Mouse (Mus musculus) thymus, postnatal 25 days (tissue): Measurements from ENCODE around the gene 1700023F06Rik.
A peak's percentile ranks its signal among the peaks of the same experiment; 100 is the strongest.

Experiments used
- DNase-seq: peaks from one replicate; pipeline ENCODE4 v3.0.0; 2022

Gene 1700023F06Rik

DNA sequence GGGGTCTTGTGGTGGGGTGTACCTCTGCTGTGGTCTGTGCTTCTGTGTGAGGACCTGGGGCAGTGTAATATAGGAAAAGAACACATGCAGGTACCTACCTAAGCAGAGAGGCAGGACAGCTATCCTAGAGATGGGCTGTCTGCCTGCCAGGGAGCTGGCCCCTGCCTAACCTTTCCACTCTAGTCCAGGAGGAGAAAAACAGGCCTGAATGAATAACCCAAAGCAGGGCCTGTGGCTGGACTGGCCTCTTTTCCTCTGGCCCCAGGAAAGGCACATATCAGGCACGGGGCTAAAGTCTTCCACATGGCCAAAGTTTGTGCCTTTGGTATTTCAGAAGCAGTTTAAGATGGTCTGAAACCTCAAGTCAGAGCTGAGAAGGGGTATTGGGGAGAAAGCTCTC lies 27.9 kb downstream of the 1700023F06Rik start:
- no peak for DNase-seq

DNA sequence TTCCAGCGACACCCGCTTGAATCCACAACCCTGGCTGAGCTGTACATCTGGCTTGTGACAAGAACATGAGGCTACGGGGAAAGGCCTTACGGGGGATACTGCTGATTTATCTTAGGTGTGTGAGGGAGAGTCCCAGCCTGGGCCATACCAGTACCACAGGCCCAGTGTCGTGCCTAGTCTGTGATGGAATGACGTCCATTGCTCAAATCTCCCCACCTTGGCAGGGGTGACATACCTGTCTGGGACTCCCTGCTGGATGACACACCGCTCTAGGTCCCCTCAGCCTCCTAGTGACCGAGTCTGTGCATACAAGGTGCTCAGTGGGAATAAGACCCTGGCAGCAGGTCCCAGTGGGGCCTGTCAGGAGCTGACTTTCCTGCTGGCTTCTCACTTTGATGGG lies 29.6 kb downstream of the 1700023F06Rik start:
- no peak for DNase-seq

DNA sequence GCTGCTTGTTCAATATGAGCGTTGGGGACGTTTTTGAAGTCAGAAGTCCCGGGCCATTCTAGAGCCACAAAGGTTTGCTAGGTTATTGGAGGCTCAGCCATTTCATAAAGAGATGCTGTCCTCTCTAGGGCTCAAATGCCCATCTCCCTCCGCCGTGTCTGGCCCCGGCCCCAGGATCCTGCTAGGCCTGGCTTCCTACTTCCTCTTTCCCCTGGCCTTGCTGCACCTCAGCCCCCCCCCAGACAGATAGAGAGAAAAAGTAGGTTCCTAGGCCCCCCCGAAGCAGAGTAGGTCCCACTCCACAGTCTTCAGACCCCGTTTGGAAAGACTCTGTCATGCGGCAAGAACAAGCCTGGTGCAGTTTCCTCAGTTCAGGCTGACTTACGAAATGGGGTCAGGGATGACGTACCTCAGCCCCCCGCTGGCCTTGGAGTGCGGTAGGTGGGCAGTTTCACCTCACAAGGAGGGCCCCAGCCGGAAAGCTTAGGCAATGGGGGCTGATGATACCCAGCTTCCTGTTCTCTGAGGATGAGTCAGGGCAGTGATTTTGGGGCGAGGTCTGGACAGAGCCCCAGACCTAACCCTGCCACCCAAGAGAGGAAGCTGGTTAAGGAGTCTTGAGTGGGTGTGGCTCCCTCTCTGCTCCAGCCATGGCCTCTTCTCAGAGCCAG lies 30.4 kb downstream of the 1700023F06Rik start:
- no peak for DNase-seq

DNA sequence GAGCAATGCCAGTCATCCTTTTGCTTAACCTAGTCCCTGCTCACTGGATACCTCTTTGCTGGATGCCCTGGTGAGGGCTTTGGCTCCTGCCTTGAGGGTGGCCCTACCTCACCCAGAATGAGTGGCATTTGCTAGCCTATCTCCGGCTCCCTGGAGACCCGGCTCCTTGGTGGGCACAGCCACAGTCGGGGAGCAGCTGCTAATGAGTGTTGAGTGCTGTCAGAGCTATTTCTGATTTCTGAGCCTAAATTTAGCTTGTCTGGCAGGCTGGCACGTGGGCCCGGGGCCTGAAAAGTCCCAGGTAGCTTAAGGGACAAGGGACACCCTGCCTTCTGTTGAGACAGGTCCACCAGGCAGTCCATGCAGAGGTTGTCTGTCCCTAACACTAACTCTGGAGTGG lies 31.1 kb downstream of the 1700023F06Rik start:
- no peak for DNase-seq

DNA sequence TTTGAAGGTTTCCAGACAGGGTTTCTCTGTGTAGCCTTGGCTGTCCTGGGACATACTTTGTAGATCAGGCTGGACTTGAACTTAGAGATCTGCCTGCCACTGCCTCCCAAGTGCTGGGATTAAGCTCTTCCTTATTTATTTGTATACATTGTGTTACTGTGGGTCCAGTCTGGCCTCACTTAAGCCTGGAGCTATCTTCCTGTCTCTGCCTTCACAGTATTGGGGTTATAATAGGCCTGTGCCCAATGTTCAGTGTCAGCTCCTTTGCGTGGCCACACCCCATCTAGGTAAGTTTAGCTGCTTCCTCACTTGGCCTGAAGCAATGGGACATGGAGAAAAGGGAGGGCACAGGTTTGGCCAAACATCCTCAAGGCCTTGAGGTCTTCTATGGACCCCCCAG lies 31.8 kb downstream of the 1700023F06Rik start:
- DNase-seq, result no peak

DNA sequence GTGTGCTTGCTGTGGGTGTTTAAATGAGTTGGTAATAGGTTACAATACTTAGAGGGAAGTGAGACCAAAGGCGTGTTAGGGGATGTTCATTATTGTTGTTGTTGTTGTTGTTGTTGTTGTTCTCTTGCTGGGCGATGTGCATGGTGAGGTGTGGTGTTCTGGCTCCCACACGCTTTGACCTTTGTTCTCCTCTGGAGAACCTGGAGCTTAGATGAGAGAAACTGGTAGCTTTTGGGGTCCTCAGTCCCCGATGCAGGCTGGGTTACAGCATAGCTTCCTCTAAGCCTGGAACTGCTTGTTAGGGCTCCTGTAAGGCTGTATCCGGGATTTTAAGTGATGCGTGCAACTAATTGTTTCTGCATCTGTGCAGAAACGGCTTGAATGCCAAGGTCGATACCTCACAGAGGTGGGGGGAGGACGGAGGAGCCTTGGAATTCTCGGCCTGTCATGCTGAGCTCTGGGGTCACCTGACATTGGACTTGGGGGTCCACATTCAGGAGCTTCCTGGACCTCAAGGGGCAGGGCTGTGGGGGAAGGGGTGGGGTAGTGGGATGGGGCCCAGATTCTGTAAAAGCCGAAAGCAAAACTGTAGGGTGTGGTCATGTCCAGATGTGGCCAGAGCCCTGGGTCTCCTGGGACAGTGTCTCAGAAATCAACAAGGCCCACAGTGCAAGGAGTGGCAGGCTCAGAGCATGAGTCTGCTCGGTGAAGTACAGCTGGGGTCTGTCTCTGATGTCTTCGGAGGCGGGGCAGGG lies 32.5 kb downstream of the 1700023F06Rik start:
- DNase-seq, result peak; percentile 36

DNA sequence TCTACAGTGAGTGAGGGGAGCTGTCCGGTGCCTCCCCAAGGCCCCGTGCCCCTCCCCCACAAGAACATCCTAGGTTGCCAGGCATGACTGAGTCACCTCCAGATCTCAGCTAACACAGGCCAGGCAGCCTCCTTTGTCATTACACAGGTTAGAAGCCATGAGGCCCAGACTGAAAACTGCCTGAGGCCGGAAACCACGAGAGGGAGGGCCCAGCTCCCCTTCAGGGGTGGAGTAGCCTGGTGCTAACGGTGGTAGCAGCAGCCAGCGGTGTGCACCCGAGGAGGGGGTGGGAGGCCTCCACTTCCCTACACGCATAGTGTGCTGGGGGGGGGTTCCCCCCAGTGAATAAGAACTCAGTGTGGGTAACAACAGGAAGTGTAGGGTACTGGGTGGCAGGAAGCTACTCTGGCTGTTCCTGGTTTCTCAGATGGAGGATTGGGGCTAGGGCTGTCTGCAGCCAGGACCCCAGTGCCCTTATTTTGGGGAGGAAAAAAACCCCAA lies 33.4 kb downstream of the 1700023F06Rik start:
- peak; percentile 93 for DNase-seq

DNA sequence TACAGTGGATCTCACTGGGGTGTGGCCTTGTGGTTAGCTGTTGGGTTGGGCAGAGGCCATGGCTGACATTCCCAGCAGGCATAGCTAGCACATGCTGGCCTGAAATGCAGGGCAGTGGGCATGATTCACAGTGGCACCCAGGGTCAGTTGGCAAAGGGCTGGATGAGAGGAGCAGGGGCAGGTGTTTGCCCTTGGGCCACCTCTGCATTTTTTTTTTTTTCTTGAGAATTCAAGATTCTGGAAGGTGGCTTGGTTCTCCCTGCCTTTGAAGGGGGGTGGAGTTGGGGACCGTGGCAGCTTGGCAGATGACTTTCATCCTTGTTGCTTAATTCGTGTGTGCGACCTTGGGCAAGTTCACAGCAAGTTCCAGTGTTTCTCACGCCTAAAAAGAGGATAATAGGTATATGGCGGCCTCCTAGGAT lies 33.9 kb downstream of the 1700023F06Rik start:
- DNase-seq, result peak; percentile 52

DNA sequence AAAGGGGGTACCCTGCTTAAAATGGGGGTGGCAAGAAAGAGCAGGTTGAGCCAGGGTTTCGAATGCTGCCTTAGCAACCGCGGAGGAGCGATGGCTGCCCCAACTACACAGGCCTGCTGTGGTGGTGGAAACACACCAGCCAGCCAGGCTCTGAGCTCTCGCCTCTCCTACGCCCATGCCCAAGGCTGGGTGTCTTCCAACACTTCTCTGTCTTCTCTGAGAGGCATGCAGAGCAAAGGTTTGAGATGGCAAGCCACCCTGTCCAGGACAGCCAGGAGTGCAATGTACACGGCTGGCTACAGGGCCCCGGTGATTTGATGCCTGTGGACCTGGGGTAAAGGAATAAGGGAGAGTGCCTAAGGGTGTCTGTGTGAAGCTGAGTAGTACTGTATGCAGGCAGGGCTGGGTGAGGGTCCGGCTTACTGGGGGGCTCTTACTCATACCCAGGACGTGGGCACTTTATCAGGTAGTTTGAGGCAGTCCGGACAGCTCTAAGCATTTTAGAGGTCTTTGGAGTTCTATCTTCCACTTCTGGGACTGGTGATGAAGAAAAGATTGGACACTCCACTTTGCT lies 34.5 kb downstream of the 1700023F06Rik start:
- peak; percentile 62 for DNase-seq

DNA sequence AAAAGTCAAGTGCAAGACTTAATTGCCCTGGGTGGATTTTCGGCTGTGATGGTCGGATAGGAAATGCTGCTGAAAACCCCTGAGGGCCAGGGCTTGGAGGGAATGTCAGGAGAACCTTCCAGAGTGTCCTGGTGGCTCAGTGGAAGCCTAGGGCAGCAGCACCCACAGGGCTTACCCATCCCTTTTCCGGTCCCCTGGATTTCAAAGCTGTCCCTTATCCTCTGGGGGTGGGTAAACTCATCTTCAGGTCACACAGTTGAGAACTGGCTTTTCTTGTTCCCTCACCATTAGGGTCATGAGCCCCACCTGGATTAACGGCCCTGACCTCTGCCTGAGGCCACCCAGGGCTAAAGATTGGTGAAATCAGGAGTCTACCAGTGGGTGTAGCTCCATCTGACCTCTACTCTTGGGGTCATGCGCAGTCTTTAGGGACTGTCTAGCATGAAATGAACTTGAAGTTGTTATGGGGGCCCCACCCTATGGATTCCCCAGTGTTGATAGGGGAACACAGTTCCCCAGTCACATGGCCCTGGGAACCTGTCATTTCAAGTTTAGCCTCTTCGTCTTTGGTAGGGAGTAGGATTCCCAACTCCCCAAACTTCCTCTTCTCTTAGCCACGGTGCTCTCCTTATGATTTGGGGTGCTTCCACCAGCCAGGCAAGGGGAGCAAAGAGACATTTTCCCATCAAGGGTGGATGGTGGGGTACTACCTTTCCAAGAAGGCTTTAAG lies 35.2 kb downstream of the 1700023F06Rik start:
- peak; percentile 29 for DNase-seq

DNA sequence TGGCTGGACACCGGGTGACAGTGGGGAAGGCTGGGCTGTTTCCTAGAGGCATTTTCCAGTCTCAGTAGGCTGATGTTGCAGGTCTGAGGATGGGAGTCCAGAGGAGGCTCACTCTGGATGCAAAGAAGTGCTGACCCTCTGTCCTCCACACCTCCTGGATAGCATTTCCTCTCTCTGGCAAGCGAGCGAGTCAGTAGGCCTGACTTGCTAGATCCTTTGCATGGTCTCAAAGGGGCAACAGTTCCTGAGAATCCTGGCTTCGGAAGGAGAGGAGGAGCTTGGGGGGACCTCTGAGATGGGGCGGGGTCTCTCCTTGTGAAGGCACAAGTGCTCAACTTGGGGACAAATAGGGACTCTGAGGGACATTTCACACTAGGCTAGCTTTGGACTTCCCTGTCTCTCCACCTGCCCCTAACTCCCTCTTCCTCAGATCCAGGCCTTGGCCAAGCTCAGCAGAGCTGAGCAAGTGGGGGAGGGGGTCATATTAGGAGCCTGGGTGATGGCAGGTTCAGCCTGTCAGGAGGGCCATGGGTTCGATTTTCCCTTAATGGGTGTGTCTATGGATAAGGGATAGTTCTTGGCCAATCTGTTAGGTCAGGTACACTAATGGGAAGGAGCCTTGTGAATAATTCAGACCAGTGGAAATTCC lies 35.8 kb downstream of the 1700023F06Rik start:
- DNase-seq, result peak; percentile 48

DNA sequence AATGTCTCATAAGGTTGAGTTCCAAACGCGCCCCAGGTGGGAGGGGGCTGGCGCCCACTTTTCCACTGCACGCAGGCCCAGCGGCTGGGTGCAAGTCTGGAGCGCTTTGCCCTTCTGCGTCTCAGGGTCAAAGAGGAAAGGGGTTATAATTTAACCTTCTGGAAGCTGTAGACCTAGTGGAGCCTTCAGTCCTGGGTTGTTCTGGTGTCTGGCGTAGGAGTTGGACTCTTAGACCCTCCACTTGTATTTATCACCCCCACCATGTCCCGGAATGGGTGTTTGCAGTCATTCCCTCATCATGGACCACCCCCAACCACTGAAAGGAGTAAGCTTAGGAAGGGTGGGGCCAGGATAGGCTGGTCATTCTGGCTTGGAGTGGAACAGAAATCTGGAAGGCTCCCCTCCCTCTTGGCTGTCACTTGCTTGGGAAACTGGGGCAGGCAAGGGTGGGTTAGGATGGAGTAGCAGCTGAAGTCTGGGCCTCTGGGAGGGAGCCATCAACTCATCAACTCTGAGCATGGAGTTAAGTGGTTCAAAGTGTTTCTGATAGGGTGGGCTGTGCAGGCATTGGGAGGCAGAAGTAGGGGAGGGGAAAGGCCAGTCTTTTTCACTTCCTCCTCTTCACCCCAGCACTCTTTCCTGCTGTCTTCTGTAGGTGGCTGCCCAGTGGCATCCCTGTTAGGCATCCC lies 36.5 kb downstream of the 1700023F06Rik start:
- DNase-seq, result peak; percentile 56

DNA sequence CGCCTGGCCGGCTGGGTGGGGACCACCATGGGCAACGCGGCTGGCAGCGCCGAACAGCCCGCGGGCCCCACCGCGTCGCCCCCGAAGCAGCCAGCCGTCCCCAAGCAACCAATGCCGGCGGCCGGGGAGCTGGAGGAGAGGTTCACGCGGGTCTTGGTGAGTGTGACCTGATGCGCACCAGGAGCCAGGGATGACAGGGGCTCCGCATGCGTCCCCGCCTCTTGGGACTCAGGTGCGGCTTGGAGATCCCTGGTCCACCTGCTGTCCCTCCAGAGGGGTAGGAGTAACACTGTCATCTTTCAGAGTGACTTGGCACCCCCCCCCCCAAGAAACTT lies 37.1 kb downstream of the 1700023F06Rik start:
- peak; percentile 59 for DNase-seq

DNA sequence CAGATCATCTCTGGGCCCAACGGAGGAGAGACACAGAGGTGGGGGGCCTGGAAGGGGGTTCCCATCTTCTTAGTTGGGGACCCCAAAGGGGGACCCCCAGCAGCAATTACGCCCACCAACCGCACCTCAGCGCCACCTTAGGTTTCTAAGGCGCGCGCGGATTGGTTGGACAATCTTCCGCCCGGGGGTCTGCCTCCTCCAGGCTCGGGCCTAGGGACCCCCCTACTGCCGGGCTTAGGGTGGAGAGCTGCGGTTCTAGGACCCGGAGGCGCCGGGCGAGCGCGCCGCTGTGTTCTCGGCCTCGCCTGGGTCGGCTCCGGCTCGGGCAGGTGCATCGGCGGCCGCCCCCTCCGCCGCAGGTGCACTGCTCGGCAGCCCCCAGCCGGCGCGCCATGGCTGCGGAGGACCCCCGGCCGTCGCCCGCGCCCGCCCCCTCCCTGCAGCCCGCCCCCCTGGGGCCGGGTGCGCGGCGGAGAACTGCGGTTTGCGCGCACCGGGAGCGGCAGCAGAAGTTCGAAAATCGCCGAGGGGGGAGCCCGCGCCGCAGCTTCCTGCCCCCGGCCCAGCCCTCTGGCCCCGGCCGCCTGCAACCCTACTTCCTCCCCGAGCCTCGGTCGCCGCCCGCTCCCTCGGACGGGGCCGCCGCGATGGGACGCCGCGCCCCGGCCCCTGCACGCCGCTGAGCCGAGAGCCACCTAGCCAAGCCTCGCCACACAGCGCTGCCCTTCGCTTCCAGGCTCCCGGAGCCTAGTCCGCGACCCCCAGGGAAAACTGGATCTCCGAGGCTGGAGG lies 37.7 kb downstream of the 1700023F06Rik start, which contains the start of gene Fmnl1:
Gene Fmnl1, plus strand, starts transcription at position 614 of the 792 bp plus-strand sequence.
- peak; percentile 89 for DNase-seq

DNA sequence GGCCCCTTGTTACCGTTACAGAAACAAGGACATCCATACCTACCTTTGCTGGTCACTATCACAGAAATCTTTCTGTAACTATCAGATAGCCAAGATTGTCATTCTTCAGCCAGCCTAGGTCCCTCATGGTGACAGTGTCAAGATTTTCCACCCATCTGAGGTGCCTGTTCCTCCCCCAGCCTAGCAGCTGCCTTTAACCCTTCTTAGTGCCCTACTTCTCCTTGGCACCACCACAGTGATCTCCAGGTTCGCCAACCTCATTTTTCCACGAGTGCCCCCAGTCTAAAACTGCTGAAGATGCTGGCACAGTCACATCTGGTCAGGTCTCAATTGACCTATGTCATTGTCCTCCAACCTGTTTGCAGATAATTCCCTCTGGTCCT lies 38.3 kb downstream of the 1700023F06Rik start:
- no peak for DNase-seq

DNA sequence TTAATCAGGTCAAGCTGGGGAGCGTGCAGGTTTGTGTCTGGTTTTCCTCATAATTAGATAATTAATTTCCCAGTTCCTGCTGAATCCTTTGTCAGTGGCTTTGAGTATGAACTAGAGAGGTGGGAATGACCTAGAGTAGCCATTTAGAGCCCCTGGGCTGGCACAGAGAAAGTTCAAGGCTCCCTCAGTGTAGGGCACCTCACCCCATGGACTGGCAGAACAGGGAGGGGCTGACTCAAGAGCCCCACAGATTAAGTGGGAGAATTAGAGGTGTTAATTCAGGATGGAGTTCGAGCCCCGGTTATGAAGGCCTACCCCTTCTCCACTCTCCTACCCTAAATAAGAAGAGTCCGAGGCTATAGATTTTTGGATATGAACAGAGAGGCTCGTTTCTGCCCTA lies 38.7 kb downstream of the 1700023F06Rik start:
- DNase-seq, result no peak

DNA sequence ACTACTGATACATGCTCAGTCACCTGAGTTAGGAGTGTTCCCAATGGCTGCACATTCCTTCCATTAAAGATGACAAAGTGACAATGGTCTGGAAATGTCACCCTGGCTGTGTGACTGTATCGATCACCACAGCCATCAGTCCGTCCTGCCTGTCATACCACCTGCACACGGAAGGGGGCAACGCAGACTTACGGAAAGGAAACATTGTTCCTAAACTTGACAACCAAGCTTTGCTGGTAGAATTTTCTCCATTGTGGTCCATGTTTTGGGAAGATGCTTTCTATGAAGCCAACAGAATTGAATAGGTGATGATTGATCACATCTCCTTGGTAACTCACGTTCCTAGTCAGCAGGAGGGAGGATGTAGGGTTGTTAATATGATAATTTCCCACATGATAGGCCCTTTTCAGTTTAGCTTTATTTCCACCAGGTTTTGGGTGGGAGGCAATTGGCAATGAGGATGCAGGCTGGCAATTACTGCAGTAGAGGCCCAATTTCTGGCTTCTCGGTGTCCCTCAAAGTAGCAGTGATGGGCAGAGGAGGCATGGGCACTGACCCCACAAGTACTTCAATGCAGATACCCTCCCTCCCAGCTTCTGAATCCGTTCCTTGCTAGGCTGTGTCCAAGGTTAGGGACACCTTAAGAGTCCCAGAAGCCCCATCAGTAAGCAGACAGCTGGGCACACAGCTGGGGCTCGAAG lies 39.5 kb downstream of the 1700023F06Rik start:
- peak; percentile 85 for DNase-seq

DNA sequence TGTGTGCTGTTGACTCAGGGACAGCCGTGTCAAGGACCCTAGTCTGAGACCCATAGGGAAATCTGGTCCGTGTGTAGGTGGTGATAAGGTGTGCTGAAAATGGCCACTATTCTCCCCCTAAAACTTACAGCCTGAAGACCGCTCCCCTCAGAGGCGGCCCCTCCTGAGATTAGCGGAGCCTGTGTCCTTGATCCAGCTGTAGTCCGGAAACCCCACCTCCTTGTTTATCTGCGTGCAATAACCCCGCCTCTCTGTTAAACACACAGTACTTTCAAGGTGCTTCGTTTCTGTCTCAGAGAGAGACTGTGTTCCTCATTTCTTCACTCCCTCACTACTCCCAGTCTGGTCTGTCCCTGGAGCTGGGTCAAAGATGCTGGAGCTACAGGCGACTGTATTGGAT lies 44.0 kb downstream of the 1700023F06Rik start:
- DNase-seq, result peak; percentile 49

DNA sequence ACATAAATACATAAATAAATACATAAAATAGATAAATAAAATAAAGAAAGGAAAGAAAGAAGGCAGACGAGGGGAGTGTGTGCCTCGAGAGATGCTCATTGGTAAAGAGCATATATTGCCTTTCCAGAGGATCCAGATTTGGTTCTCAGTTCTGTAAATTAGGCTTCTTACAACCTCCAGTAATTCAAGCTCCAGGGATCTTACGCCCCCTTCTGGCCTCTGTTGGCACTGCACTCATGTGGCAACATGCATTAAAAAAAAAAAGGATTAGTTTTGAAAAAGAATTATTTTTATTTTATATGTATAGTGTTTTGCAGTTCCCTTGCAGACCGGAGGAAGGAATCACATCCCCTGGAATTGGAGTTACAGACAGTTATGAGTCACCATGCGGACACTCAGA lies 46.2 kb downstream of the 1700023F06Rik start:
- peak; percentile 42 for DNase-seq

DNA sequence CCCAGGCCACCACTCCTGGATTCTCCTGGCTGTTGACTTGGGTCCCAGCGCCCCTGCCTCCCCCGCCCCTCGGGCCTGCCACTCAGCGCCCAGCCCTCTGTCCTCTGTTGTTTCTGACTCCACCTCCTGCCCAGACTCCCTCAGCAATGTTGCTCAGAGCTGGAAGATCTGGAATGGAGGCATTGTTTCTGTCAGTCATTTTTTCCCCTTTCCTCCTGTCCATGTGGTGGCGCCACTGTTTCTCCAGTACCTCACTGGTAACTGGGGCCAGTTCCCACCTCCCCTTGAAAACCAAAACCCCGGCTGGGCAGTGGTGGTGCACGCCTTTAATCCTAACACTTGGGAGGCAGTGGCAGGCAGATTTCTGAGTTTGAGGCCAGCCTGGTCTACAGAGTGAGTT lies 46.9 kb downstream of the 1700023F06Rik start:
- DNase-seq, result peak; percentile 30

DNA sequence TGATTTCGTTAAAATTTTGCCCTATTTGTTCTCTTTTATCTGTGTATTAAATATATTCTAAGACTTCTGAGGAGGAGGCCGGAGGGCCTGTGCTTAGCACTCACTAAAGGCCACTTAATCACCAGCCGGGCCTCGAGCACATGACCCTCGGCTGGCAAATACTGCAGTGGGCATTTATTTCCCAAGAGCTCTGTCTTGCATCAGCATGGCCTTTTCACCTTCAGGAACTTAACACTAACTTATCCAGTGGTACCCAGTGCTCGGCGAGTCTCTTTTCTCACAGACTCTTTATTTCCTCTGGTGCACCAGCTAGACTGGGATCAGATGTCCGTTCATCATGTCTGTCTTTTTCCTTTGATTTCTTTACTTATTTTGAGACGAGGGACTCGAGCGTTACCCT lies 47.6 kb downstream of the 1700023F06Rik start:
- DNase-seq, result no peak
